Mouse (Mus musculus) liver, embryonic 13.5 days (tissue): Measurements from ENCODE around the gene Ddx27. TPM values are rescaled to one million over a fixed set of nuclear protein-coding genes. Genes with fewer than 3 reads are reported as not detected.

Source experiments
- polyA plus RNA-seq: library from polyadenylated mRNA; unstranded; fragments of >200 nt; fragmentation: Nextera tagmentation; extraction: Ambion mirVana; gene quantifications from 2 replicates; pipeline ENCODE4 v1.2.1, GENCODE M21; 2015

Gene Ddx27
- polyA plus RNA-seq, 1 experiment from 2014 or later = 53.6 TPM

Other genes starting within 250 kb of the Ddx27 start
- gene Trp53rkb, start 222.7 kb upstream of the Ddx27 start, polyA plus RNA-seq = 3.8 and 4.5 TPM in 2 replicates
- gene Arfgef2, start 209.6 kb upstream of the Ddx27 start, polyA plus RNA-seq = 3.4 and 5.1 TPM in 2 replicates
- gene Cse1l, start 109.2 kb upstream of the Ddx27 start, polyA plus RNA-seq = 69.3 and 92.1 TPM in 2 replicates
- gene Stau1, start 18.9 kb upstream of the Ddx27 start, polyA plus RNA-seq = 24.2 and 33.2 TPM in 2 replicates
- gene Znfx1, start 47.8 kb downstream of the Ddx27 start, polyA plus RNA-seq = 7.0 and 8.2 TPM in 2 replicates
- gene Kcnb1, start 175.0 kb downstream of the Ddx27 start, polyA plus RNA-seq = 0.16 and 0.25 TPM in 2 replicates
- 1.2 and 1.4 TPM in 2 replicates for gene Ptgis, start 225.4 kb downstream of the Ddx27 start, polyA plus RNA-seq